Mouse (Mus musculus) liver (tissue): ENCODE data around the gene Rapgef2.
"Not testable (repeated sequence)": the region's sequence is repeated elsewhere in the genome, so short reads cannot be mapped to it uniquely, and the experiment has no call there.

Source experiments
- DNase-seq: peaks from one replicate; pipeline ENCODE4 v3.0.0-alpha.2; 2020; ENCODE audit warnings: mixed read lengths

Gene Rapgef2

GRCm38 (mm10) chr3:79086282-79086681 lies 200.0 kb downstream of the Rapgef2 start:
- no peak for DNase-seq

DNA sequence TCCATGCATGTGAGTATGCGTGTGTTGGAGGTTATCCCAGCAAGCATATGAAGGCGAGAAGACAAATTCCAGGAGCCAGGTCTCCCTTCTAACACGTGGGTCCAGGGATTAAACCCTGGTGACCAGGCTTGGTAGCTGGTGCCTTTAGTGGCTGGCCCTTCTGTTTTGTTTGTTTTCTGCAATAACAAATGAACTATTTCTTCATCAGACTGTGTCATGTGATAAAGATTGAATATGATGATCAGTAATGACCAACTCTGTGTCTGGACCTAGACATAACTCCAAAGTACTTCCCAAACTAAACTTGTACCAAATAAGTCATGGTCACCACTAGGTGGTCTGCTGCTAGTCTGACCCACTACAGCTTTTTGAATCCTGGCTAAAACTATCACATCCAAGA lies 202.4 kb downstream of the Rapgef2 start:
- DNase-seq = no peak

- DNase-seq = no peak
These were observed 203.3 kb downstream of the Rapgef2 start for GRCm38 (mm10) chr3:79083030-79083429.

GRCm38 (mm10) chr3:79079076-79079475 lies 207.2 kb downstream of the Rapgef2 start:
- DNase-seq = no peak

- no peak for DNase-seq
These were observed 211.3 kb downstream of the Rapgef2 start for GRCm38 (mm10) chr3:79074970-79075369.

DNA sequence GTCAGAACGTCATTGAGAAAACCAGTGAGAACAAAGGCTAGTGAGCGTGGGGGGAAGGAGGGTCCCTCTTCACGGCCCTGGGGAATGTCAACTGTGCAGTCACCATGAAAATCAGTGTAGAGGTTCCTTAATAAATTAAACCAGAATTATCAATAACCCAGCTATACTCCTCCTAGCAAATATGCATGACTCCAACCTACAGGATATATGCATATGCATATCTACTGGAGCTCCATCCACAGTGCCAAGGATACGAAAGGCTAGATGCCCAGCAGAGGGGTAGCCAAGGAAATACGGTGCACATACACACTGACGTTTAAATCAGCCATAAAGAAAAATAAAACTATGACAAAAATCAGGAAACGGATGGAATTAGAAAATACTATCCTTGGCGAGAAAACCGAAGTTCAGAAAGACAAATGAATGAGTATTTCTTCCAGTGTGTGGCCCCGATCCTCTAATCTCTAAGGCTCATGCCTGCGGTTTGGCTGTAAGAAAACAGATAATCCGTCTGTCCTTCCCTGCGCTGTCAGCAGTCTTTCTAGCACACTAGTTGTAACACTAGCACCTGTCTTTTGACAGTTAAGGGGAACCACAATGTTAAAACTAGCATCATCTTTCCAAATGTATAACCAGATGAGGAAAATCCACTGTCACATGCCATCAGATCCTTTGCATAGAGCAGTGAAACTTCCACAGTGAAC lies 212.6 kb downstream of the Rapgef2 start:
- DNase-seq = no peak

DNA sequence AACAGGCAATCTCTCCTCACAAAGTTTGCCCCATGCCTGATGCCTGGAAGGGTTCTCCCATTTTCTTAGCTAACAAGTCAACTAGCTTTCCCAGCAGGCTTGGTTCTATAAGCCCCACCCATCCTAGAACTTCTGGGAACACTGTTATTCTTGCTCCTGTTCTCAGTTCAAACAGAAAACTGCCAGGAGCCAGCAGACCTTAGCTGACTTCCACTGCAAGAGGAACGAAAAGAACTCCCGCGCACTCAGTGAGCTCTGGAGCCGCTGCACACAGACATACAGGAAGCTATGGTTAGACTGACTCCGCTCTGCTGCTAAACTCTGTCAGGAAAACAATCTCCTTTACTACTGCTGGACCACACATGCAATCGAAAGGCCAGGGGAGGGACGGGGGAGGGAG lies 214.8 kb downstream of the Rapgef2 start:
- peak; percentile 19 for DNase-seq

- DNase-seq = no peak
These were observed 216.4 kb downstream of the Rapgef2 start for GRCm38 (mm10) chr3:79069891-79070290.

GRCm38 (mm10) chr3:79068976-79069375 lies 217.3 kb downstream of the Rapgef2 start:
- DNase-seq = no peak

GRCm38 (mm10) chr3:79066455-79067055 lies 219.8 kb downstream of the Rapgef2 start:
- DNase-seq = no peak

DNA sequence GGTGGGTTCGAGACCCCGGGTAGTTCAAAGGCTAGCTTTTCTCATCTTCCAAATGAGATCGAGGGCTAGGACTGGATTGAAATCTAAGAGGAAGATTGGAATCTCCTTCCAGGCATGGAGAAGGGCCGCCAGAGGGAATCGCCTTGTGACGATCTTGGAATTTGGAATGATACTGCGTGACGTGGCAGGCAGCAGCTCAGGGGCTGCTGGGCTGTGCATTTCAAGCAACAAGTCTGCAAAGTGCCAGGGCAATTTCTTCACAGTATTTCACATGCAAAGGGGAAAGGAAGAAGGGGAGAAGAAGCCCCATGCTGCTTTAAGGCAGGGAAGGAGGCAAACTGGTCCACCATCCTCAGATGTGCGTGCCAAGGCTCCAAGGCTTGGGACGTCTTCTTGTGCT lies 222.2 kb downstream of the Rapgef2 start:
- DNase-seq = no peak

- DNase-seq = no peak
These were observed 224.9 kb downstream of the Rapgef2 start for GRCm38 (mm10) chr3:79061426-79061825.

GRCm38 (mm10) chr3:79058491-79058890 lies 227.8 kb downstream of the Rapgef2 start:
- DNase-seq = not testable (repeated sequence)

DNA sequence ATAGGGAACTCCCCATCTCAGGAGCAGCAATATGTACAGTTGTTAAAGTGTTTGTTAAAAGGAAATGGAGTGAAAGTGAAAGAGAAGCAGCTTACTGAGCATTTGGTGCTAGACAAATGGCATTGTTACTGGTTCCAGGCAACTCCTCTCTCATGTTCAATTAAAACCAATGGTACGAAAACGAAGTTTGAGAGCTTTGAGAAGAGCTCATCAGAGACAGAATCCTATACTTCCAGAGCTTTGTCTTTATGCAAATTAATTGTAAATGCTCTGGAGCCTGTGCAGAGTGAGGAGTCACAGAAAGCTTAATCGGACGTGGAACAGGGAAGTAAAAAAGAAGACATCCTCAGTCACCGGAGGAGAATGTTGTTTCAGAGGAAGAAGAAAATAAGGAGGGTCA lies 241.1 kb downstream of the Rapgef2 start:
- no peak for DNase-seq

- no peak for DNase-seq
These were observed 243.3 kb downstream of the Rapgef2 start for GRCm38 (mm10) chr3:79042973-79043372.

DNA sequence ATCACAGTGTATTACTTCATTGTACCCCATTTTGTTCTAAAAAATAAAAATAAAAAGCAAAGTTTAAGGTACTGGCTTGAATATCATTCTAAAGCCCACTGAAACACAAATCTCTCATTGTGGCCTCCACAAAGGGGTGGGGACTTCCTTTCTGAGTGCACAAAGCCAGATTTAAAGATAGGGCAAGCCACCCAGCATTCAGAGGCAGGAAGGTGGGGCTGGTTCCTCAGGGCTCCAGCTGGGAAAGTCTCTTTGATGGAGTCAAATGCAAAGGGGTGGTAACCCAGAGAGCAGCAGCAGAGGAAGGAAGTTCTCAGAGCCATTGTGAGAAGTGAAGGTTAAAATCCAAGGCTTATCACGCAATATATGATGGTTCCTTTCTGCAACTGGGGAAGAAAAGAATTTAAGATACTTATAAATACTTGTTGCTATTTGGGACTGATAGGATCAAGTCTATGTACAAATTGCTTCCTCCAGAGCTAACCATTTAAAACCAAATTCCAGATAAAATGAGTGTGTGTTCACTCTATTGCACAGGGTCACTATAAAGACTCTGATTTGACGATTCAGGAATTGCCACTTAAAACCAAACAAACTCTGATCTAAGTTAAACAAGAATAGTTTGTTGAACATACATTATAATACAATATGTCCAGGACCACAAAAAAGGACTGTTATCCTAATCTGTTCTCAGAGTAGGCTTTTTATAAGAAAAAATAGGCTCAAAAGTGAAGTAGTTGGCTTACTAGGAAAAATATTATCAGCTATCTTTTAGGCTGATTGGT lies 246.5 kb downstream of the Rapgef2 start:
- DNase-seq = no peak

DNA sequence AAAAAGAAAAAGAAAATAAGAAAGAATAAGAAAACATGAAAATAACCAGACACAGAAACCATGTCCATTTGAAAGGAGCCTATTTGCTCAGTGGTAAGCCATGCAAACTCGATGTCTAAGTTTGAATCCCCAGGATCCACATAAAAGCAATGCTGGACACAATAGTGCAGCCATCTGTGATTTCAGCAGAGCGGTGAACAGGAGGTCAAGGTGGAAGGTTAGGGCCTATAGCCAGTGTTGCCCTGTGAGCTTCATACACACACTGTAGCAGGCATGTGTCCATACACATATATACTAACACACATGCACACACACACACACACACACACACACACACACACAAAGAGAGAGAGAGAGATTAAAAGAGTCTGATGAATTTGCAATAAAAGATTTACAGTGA lies 247.3 kb downstream of the Rapgef2 start:
- DNase-seq = no peak

GRCm38 (mm10) chr3:79034457-79034856 lies 251.9 kb downstream of the Rapgef2 start:
- DNase-seq = no peak

DNA sequence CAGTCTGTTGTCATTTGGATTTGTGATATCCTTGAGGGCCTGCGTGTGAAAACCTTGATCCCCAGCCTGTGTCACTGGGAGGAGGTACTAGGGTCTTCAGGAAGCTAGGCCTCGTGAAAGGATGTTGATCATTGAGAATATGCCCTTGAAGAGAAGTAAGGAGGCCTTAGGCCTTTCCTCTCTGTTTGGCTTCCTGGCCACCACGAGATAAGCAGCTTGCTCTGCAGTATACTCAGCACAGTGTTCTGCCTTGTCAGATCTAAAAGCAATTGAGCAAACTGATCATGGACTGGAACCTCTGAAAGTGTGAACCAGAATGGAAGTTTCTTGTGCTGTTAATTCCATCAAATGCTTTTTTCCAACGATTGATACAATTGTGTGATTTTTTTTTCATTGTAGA lies 255.5 kb downstream of the Rapgef2 start:
- DNase-seq = no peak

DNA sequence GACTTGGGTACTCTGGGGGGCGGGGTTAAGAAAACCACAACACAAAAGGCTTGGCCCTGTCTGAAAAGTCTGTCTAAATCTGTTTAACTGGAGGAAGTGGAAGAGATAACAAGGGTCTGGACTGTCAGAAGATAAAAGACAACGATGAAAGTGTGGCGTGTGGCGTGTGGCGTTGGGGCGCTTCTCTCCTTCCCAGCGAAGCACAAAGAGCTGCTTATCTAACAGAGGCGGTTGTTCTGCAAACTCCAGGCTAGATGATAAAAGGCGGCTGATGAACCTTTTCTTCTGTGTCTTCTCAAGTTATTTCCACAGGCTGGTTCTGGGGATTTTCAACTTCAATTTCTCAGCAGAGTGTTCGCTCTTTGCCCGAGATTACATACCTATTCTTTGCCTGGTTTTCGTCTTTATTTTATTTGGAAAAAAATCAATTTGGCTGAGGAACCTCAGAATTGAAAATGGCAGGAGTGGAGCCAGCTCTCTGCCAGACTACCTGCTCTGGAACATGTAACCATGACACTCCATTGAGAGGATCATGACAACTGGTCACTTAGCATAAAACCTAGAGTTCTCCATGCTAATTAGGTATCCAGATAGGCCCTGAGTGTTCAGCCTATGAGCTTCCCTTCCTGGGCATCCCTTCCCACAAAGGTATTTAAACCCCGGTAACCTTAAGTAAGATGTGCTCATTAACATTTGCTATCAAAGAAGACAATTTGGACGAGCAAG lies 258.0 kb downstream of the Rapgef2 start:
- DNase-seq = peak; percentile 60

DNA sequence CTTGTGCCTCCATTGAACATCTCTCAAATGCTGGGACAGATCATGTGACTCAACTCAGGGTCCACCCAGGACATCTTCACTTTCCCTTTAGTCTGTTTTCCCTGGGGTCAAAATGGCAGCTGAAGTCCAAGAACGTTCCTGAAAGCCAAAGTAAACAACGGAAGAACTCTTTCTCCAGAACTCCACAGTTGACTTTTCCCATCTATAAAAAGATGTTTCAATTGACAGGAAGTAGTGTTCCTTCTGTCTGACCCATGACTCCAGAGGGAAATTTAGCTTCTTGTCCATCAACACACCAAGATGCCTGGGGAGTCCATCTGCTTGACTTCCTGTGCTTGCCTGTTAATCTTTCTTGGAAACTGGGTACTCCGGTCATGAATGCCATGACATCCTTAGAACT lies 260.3 kb downstream of the Rapgef2 start:
- no peak for DNase-seq

GRCm38 (mm10) chr3:79023735-79024328 lies 262.5 kb downstream of the Rapgef2 start:
- no peak for DNase-seq

DNA sequence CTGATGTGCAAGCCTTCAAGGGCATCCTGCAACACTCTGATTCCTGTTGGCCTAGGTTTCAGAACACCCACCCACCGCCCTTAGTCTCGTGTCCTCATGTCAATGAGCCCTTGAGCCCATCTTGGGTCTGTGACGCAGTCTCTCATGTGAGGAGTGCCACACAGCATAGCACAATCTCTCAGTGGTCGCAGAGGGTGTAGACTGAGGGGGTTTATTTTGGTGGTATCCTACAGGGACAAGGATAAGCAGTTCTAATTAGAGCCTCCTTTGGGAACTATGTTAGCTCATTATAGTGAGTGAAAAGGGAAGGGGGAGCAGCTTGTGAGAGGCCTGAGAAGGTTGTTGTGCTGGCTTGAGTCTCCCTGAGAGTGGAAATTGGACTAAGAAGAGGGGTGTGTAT lies 263.6 kb downstream of the Rapgef2 start:
- DNase-seq = no peak
